Mouse (Mus musculus) hindbrain, embryonic 10.5 days (tissue): ENCODE data around the gene Rab1b. TPM values are rescaled to one million over a fixed set of nuclear protein-coding genes. Genes with fewer than 3 reads are reported as not detected.
"Not testable (repeated sequence)": the region's sequence is repeated elsewhere in the genome, so short reads cannot be mapped to it uniquely, and the experiment has no call there.

Experiments used
- DNase-seq: peaks from one replicate; pipeline ENCODE4 v3.0.0-alpha.2; 2017; ENCODE audit warnings: low spot score
- H3K27ac ChIP-seq: fragments of 300-500 bp; sonication (generic); 2 replicates; pipeline ENCODE4 v1.5.1; 2016; ENCODE audit warnings: mild to moderate bottlenecking, moderate library complexity
- H3K27me3 ChIP-seq: fragments of 300-500 bp; sonication (generic); 2 replicates; pipeline ENCODE4 v1.6.1; 2016; ENCODE audit warnings: mild to moderate bottlenecking; ENCODE audit not compliant: poor library complexity, insufficient read depth, severe bottlenecking
- H3K36me3 ChIP-seq: fragments of 300-500 bp; sonication (generic); 2 replicates; pipeline ENCODE4 v1.6.1; 2016; ENCODE audit warnings: mild to moderate bottlenecking, moderate library complexity
- H3K4me1 ChIP-seq: fragments of 300-500 bp; sonication (generic); replicated peaks from 2 replicates; pipeline ENCODE4 v1.6.1; 2016; ENCODE audit warnings: mild to moderate bottlenecking
- H3K4me3 ChIP-seq: fragments of 300-500 bp; sonication (generic); 2 replicates; pipeline ENCODE4 v1.5.1; 2016; ENCODE audit warnings: mild to moderate bottlenecking, moderate library complexity
- H3K9me3 ChIP-seq: fragments of 300-500 bp; sonication (generic); 2 replicates; pipeline ENCODE4 v1.6.1; 2016; ENCODE audit warnings: mild to moderate bottlenecking, moderate library complexity
- WGBS: fragments of 180-500 bp; shearing (Covaris S2); methylation state at CpG from one replicate; pipeline ENCODE4 v1.1.7; 2016; 5-methylcytosine and 5-hydroxymethylcytosine counted together
- polyA plus RNA-seq: library from polyadenylated mRNA; unstranded; fragments of >200 nt; fragmentation: Nextera tagmentation; extraction: Ambion mirVana; gene quantifications from 2 replicates; pipeline ENCODE4 v1.2.1, GENCODE M21; 2016

Rab1b gene
- polyA plus RNA-seq, result 270 and 303 TPM in 2 replicates

DNA sequence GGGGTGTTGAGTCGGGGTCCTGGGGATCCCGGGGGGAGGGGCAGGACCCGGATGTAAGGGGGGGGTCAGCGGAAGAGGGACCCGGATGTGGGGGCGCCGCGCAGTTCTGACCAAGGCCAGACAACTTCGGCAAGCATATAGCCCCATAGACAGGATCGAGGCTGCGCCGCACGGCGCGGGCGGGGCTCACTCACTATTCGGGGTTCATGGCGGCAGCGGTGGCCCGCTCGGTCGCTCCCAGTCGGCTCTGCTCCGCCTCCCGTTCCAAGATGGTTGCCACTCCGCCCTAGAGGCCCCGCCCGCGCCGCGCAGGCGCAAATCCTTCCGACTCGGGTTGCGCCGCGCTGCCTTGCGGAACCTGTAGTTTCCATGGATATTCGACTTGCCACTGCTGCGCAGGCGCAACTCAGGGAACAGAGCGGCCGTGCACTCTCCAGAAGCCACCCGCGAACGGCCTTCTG lies at the start of gene Rab1b:
Gene Rab1b, minus strand, starts transcription at position 342 of the 461 bp plus-strand sequence.
- WGBS, result under 1% methylated on average over 46 of the region's 46 CpGs
- peaks cover 77% of the 10 kb centered on the region for H3K36me3 ChIP-seq

DNA sequence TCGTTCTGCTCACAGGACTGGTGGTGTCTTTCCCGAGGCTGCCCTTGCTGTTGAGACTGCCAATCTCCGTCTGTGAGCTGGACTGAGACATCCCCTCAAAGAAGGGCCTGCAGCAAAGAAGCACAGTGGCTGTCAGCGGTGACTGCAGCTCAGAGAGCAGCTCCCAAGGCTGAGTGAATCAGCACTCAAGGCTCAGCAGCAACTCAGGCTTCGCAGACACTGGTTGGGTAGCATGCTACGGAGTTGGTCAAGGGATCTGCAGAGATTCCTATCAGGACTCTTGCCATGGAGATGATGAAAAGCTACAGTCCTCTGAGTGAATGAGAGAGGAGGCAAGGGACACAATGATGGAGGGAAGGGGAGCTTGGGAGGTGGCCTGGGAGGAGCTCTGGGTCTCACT lies 45.4 kb upstream of the Rab1b start:
- H3K4me3 ChIP-seq, result no peak overlapping the region
- peaks cover 49% of the 10 kb centered on the region for H3K36me3 ChIP-seq
- H3K4me1 ChIP-seq, result no peaks in the 10 kb centered on the region
- H3K27ac ChIP-seq, result no peak overlapping the region
- no peak for DNase-seq
- no peaks in the 10 kb centered on the region for H3K27me3 ChIP-seq
- no peaks in the 10 kb centered on the region for H3K9me3 ChIP-seq
- WGBS, result 87% methylated on average over 6 of the region's 6 CpGs

More for the DNA sequence above, at the start of gene Rab1b:
- Histone ChIP-seq H3K27ac (peak within 1 kb of the TSS; percentile 97), H3K27me3 (no peaks in the 10 kb centered on the region), H3K4me1 (peaks cover 35% of the 10 kb centered on the region), H3K9me3 (no peaks in the 10 kb centered on the region), H3K4me3 (peak within 1 kb of the TSS; percentile 91)
- DNase-seq, result peak; percentile 98

DNA sequence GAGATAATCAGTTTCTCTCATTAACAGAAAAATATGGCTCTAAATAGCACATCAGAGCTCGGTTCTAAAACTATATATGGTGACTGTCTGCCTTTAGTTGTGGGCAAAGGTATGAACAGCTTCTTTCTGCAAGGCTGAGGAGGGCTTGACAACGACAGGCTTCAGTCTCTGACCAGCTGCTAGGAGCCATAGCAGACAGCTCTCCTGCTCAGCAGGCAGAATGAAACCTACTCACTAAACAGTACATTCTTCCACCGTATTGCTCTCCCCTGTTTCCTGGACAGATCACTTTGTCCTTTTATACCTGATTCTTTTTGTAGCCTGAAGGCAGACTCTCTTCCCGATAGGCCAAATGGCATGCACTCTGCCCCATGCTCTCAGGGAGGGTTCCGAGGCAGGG lies 44.9 kb upstream of the Rab1b start:
- Histone ChIP-seq H3K4me3 (no peak overlapping the region), H3K27ac (no peak overlapping the region), H3K4me1 (no peaks in the 10 kb centered on the region), H3K36me3 (peaks cover 49% of the 10 kb centered on the region), H3K9me3 (no peaks in the 10 kb centered on the region), H3K27me3 (no peaks in the 10 kb centered on the region)
- 87% methylated on average over 5 of the region's 5 CpGs for WGBS
- no peak for DNase-seq

DNA sequence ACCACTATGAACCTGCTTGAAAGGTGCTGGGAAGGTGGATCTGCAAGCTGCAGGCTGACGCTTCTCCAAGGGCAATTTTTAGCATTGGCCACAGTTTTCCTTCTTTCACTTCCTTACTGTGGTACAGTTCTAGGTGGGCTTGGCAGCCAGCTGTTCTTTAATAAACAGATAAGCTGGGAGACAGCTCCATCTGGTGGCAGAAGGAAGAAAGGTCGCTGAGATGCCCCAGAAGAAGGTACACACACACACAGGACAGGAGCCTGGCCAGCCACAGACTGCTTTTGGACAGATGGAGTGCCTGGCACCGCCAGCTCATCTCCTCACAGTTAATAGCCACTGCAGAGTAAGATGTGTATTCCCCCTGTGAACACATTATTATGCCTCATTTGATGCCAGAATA lies 44.5 kb upstream of the Rab1b start:
- H3K27me3 ChIP-seq, result no peaks in the 10 kb centered on the region
- H3K27ac ChIP-seq, result no peak overlapping the region
- DNase-seq, result peak; percentile 57
- no peaks in the 10 kb centered on the region for H3K9me3 ChIP-seq
- H3K36me3 ChIP-seq, result peaks cover 53% of the 10 kb centered on the region
- no peaks in the 10 kb centered on the region for H3K4me1 ChIP-seq
- H3K4me3 ChIP-seq, result no peak overlapping the region
- 44% methylated on average over 3 of the region's 3 CpGs for WGBS

DNA sequence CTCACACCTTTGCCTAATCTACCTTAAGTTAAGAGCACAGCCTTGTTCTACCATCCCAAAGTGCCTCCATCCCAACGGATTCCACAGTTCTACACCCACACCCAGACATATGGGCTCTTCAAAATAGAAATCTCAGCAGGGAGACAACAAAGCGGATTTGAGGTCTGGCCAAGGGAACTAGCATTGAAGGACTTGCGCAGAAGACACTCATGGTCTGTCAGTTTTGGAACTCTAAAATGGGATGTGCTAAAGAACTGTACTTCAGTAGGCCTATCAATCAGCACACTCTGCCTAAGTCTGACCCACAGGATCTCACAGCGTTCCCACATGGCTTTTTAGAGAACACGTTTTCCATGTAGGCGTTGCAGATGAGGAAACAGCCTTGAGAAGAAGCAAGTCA lies 43.5 kb upstream of the Rab1b start:
- no peak for DNase-seq
- H3K27me3 ChIP-seq, result no peaks in the 10 kb centered on the region

DNA sequence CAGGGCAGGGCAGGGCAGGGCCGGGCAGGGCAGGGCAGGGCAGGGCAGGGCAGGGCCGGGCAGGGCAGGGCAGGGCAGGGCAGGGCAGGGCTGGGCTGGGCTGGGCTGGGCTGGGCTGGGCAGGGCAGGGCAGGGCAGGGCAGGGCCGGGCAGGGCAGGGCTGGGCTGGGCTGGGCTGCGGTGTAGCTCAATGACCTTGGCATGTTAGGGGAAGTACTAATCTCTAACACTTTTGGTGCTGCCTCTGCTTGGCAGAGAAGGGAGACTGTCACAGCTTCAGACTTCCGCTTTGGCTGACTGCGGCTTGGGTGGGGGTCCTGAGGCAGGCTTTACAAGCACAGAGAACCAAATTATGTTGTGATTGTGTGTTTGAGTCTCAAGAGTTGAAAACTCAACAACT lies 42.2 kb upstream of the Rab1b start:
- DNase-seq, H3K4me1 ChIP-seq, H3K4me3 ChIP-seq, H3K9me3 ChIP-seq, H3K27ac ChIP-seq, H3K27me3 ChIP-seq: not testable (repeated sequence)
- WGBS, result 90% methylated on average over 6 of the region's 6 CpGs
- peaks cover 57% of the 10 kb centered on the region for H3K36me3 ChIP-seq

More for the DNA sequence above, 43.5 kb upstream of the Rab1b start:
- Histone ChIP-seq H3K36me3 (peaks cover 48% of the 10 kb centered on the region), H3K9me3 (no peaks in the 10 kb centered on the region), H3K4me1 (no peaks in the 10 kb centered on the region), H3K4me3 (no peak overlapping the region), H3K27ac (no peak overlapping the region)
- 91% methylated on average over 6 of the region's 6 CpGs for WGBS

DNA sequence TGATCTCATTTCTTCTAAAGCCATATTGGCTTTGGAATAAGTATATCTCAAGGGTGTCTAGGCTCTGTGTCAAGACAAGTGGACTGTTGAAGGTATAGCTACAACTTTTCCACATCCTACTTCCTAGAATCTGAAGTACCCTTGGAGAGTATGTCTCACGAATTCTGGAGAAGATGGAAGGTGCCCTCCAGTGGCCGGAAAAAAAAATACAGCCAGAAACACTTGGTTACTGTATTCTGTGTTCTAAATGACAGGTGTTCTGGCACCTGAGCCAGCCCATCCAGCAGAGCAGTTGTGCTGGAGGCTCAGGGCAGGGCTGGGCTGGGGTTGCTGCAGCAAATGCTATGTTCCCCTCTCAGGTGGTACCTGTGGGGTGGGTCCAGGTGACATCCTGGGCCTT lies 32.8 kb upstream of the Rab1b start:
- peaks cover 68% of the 10 kb centered on the region for H3K36me3 ChIP-seq
- H3K4me3 ChIP-seq, result no peak overlapping the region
- WGBS, result 4% methylated on average over 2 of the region's 2 CpGs

DNA sequence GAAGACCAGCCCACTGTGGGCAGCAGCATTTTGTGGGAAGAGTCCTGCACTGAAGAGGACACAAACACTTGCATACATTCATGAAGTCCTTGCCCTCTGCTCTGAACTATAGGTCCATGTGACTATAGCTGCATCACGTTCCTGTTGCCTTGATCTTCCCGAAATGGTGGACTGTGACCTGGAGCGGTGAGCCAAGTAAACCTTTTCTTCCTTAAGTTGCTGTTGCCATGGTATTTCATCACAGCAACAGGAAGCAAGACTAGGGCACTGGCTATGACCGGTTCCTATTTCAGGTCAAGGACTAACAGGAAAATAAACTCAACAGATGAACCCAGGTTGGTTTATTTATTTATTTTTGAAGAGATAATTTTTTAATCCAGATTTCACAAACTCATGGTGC lies 24.4 kb upstream of the Rab1b start:
- Histone ChIP-seq H3K27ac (no peak overlapping the region), H3K36me3 (peaks cover 25% of the 10 kb centered on the region), H3K4me3 (no peak overlapping the region), H3K27me3 (no peaks in the 10 kb centered on the region), H3K4me1 (peaks cover 6% of the 10 kb centered on the region), H3K9me3 (no peaks in the 10 kb centered on the region)
- DNase-seq, result no peak
- WGBS, result 86% methylated on average over 4 of the region's 4 CpGs

More for the DNA sequence above, 32.8 kb upstream of the Rab1b start:
- no peak overlapping the region for H3K27ac ChIP-seq
- H3K4me1 ChIP-seq, result no peaks in the 10 kb centered on the region
- no peaks in the 10 kb centered on the region for H3K27me3 ChIP-seq
- peak; percentile 44 for DNase-seq
- no peaks in the 10 kb centered on the region for H3K9me3 ChIP-seq

DNA sequence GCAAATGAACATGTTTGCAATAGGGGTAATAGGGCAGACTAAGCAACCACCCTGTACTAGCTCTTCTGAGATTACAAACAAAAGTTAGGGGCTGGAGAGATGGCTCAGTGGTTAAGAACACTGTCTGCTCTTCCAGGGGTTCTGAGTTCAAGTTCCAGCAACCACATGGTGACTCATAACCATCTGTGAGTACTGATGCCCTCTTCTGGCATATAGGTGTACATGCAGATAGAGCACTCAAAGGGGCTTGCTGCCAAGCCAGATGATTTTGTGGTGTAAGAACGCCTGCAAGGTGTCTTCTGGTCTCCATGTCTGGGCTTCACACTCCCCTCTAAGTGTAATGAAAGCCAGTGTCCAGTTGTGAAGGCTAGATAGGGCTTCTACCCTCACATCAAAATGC lies 22.9 kb upstream of the Rab1b start:
- Histone ChIP-seq H3K36me3 (peaks cover 17% of the 10 kb centered on the region), H3K9me3 (no peaks in the 10 kb centered on the region), H3K27ac (no peak overlapping the region), H3K27me3 (no peaks in the 10 kb centered on the region), H3K4me3 (no peak overlapping the region), H3K4me1 (peaks cover 6% of the 10 kb centered on the region)
- 56% methylated on average over 1 of the region's 1 CpGs for WGBS
- DNase-seq, result no peak

DNA sequence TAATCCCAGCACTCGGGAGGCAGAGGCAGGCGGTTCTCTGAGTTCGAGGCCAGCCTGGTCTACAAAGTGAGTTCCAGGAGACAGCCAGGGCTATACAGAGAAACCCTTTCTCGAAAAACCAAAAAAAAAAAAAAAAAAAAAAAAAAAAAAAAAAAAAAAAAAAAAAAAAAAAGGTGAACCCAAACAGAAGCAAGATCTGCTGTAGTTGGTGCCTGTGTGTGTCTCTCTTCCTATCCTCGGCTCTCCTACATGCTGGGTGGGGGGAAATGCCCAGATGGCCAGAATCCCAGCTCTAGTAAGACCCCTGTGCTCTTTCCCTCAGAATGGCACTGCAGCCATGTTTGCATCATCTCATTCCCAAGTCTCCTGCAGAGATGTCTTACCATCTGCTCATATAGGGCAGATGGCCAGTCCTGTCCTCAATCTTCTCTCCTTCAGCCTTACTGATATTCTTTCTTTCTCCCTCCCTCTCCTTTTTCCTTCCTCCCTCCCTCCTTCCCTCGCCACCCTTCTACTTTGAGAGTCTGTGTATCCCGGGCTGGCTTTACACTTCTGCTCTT lies 17.3 kb upstream of the Rab1b start:
- Histone ChIP-seq H3K4me3 (no peak overlapping the region), H3K27me3 (peaks cover 5% of the 10 kb centered on the region), H3K4me1 (0 out of 2 replicates have a peak, but pooled peaks cover under 1% of the 10 kb centered on the region), H3K36me3 (no peaks in the 10 kb centered on the region), H3K27ac (no peak overlapping the region), H3K9me3 (no peaks in the 10 kb centered on the region)
- WGBS, result 76% methylated on average over 7 of the region's 7 CpGs
- no peak for DNase-seq

DNA sequence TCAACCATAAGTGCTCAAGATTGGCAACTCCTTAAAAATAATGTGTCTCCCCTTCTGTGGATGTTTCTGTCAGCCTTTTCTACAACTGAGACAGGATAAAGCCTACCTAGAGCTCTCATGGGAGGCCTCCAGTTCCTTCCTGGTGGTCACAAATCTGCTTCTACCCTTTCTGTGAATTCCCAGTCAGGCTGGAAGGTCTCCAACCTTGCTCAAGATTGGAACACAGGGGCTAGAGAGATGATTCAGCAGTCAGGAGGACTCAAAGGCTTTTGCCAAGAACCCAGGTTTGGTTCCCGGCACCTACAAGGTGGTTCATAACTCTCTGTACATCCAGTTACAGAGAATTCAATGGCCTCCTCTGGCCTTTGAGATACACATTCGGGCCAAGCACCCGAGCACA lies 16.4 kb upstream of the Rab1b start:
- Histone ChIP-seq H3K27me3 (peaks cover 10% of the 10 kb centered on the region), H3K9me3 (no peaks in the 10 kb centered on the region), H3K36me3 (no peaks in the 10 kb centered on the region), H3K4me1 (peaks cover 9% of the 10 kb centered on the region), H3K27ac (no peak overlapping the region), H3K4me3 (no peak overlapping the region)
- WGBS, result 81% methylated on average over 3 of the region's 3 CpGs
- no peak for DNase-seq

DNA sequence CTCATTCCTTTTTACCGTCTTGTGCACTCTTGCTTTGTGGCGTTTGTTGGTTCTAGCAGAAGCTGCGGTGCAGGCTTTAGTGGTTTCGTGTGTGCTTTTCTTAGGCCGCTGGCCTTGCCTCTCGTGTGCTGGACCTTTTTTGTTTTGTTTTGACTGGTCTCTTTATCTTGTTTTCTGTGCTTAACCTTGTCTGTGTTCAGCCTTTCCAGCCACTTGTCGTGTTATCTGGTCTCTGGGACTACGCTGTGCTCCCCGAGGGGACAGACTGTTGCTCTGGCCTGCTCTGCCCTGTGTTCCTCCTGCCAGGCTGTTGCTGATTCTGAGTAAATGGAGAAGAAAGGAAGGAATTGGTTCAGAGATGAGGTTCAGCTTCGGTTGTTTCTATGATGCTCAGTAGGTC lies 15.6 kb upstream of the Rab1b start:
- 77% methylated on average over 10 of the region's 10 CpGs for WGBS
- H3K27me3 ChIP-seq, result peaks cover 10% of the 10 kb centered on the region
- H3K36me3 ChIP-seq, result no peaks in the 10 kb centered on the region
- no peak overlapping the region for H3K4me3 ChIP-seq
- no peaks in the 10 kb centered on the region for H3K9me3 ChIP-seq
- no peak for DNase-seq
- peaks cover 12% of the 10 kb centered on the region for H3K4me1 ChIP-seq
- H3K27ac ChIP-seq, result no peak overlapping the region

DNA sequence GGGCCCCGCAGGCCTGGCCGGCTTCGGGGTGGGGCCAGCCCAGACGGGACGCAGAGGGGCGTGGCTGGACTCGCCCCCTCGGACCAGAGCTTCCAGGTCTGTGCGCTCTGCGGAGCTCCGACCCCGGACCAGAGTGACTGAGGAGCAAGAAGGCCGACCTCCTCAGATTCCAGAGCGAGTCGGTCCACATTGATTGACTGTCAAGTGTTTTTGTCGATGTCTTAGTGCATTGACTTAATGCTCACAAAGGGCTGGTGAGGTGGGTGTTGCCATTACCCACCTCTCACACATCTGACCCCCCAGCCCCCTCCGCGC lies 11.5 kb upstream of the Rab1b start, which contains the start of gene Klc2:
Gene Klc2, minus strand, starts transcription at position 177 of the 315 bp plus-strand sequence.
- DNase-seq, result no peak
- peak within 1 kb of the TSS; percentile 94 for H3K4me3 ChIP-seq
- H3K36me3 ChIP-seq, result peaks cover 29% of the 10 kb centered on the region
- no peaks in the 10 kb centered on the region for H3K9me3 ChIP-seq
- H3K4me1 ChIP-seq, result peaks cover 24% of the 10 kb centered on the region
- peaks cover 10% of the 10 kb centered on the region for H3K27me3 ChIP-seq
- under 1% methylated on average over 18 of the region's 18 CpGs for WGBS
- H3K27ac ChIP-seq, result peak within 1 kb of the TSS; percentile 93
